Mouse (Mus musculus) gastrocnemius, postnatal 14 days (tissue): ENCODE results near the gene Olfr544. TPM values are rescaled to one million over a fixed set of nuclear protein-coding genes. Genes with fewer than 3 reads are reported as not detected.

ENCODE experiments used
- DNase-seq: peaks from one replicate; pipeline ENCODE4 v3.0.0; 2021; ENCODE audit warnings: mixed read lengths
- intact Hi-C: fragments of 180-260 bp; cut with DNase I; formaldehyde crosslinking; loops from one replicate; pipeline ENCODE4 v1.15.1; 2025; ENCODE audit warnings: low total_unique reads
- total RNA-seq, 2 experiments: library from RNA; stranded (reverse); gene quantifications; 2 replicates each; pipeline ENCODE4 v1.2.3; 2021

Olfr544 gene
- total RNA-seq, 2 experiments from 2014 or later, result not detected

DNA sequence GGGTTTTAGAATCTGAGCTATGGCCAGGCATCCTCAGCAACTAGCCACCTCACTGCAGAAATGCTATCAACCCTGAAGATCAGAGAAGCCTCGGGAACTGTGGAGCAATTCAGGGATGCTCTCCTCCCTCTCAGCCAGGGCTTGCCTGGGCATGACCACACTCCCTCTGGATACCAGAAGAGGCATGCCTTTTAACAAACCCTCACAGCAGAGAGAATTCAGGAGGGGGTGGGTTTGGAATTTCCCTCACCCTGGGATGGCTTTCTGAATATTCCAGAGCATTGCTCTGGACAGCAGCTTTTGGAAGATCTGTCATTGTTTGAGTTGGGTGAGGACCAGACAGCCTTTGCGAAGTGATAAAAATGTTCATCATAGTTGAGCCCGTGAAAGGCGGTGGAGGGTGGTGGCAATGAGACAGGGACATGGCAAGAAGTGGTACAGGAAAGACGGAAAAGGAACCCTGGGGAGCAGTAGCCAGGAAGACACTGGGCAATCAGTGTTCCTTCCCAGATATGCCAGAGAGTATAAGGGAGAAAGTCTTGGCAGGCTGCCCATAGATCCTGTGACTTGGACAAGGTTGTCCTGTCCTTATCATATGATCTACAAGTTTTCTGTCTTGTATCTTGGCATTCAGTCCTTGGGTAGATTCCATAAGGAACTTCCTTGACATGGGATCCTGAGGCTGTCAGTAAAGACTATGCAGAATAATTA lies 8.6 kb downstream of the Olfr544 start:
- no peak for DNase-seq
- intact Hi-C loops, result no loop called here

DNA sequence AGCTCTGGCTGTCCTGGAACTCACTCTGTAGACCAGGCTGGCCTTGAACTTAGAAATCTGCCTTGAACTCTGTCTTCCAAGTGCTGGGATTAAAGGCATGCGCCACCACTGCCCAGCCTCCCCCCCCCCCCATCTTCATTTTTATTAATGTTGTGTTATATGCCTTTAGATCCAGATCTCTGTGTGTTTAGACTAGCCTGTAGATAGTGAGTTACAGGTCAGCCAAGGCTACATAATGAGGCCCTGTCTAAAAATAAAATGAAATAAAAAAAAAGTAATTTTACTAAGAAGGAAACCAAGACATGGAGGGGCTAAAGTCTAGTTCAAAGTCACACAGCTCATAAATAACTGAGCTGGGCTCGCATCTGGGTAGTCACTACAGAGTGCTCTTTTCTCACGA lies 9.2 kb downstream of the Olfr544 start:
- intact Hi-C loops, result no loop called here
- no peak for DNase-seq

GRCm38 (mm10) chr7:102478425-102478824 lies 9.7 kb downstream of the Olfr544 start:
- DNase-seq, result no peak
- intact Hi-C loops, result no loop called here

DNA sequence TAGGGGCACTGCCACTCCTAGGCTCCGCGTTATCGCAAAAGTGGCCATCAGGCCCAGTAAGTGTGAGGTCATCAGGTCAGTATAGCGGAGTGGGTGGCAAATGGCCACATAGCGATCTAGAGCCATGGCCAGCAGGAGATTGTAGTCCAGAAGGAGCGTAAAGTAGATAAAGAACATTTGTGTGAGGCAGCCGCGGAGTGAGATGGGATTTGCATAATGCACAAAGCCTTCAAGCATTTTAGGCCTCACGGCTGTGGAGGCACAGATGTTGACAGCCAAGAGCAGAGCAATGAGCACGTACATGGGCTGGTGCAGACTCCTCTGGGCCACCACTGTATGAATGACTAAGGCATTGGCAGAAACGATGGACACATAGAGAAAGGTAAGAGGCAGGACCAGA lies 10.7 kb downstream of the Olfr544 start:
- no peak for DNase-seq
- intact Hi-C loops, result no loop called here

DNA sequence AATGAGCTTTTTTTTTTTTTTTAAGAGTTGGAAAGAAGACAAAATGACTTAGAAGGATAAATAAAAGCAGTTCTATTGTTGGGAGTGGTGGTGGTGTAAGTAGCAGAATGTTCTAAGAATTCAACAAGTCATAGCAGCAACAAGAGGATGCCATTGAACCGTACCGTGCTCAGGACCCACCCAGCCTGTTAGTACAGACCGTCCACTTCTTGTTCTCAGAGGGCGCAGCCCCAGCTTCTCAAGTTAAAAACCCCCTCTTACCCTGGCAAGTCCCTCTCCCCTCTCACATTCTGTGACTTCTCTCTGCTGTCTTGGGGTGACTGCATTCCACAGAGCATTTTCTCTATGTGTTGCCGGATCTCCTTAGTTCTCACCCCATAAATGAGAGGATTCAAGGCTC lies 11.5 kb downstream of the Olfr544 start:
- intact Hi-C loops, result no loop called here
- no peak for DNase-seq

DNA sequence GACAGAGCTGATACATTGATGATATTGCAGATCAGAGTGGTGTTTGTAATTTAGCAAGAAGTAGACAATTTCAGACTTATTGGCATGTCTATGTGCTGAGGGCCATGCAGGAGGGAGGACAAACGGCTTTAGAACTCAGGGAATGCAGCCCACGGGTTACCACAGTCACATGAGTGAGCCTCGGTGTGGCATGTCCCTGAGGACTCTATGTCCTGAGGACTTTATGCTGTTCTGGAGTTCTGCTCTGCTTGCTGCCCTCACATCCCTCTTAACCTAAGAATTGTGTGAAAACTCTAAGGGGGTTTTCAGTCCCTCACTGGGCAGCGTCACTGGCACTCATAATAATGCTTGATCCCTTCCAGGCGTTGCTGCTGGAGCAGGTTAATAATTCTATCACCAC lies 15.4 kb downstream of the Olfr544 start:
- no peak for DNase-seq
- intact Hi-C loops, result no loop called here

DNA sequence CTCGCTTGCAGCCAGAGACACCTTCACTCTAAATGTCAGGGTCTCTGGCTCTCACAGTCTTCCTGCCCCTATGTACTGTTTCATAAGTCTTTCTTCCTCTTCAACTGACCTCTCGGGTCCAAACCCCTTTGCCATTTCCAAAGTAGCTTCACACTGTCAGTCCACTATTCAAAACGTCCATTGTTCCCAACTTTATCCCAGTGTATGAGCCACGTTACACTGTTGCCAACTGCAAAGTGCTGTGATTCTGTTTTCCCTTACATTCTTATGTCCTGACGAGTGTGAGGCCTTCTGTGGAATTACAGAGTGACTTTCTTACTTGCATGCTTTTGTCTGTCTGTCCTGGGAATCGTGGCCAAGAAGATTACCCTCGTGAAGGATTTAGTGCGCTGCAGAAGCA lies 20.5 kb downstream of the Olfr544 start:
- intact Hi-C loops, result no loop called here
- DNase-seq, result no peak

DNA sequence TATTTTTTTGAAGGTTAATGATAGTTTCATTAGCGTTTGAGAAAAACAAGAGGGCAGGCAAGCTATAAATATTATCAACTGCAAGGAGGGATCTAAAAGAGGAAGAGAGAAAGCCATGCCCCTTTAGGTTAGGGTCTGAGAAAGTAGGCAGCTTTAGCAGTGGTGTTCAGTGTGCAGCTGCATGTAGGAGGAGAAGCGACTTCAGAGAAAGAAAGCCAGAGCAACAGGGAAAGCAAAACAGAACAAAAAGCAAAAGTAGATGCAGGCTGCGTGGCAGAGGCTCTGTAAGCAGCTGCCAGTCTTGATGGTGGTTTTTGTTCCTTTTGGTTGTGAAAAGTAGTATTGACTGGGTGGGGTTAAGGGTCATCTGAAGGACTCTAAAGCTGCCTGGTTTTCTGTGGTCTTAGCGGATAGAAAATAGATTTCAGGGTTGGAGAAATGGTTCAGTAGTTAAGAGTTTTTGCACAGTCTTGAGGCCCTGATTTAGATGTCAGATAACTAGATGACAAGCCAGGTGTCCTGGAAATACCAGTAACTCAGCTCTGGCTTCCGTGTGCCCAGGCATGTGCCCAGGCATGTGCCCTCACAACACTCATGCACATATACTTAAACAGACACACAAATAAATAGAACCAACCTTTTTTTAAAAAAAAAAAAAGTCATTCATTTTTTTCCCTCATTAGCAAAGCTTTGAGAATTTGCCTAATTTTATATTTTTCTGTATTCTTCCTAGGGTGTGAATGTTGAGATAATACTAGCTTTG lies 29.3 kb downstream of the Olfr544 start:
- no peak for DNase-seq
- intact Hi-C loops, result no loop called here

- no peak for DNase-seq
Measured at GRCm38 (mm10) chr7:102446438-102446837, 41.7 kb downstream of the Olfr544 start.

GRCm38 (mm10) chr7:102444301-102444700 lies 43.8 kb downstream of the Olfr544 start:
- intact Hi-C loops, result no loop called here
- no peak for DNase-seq

More at GRCm38 (mm10) chr7:102446438-102446837, 41.7 kb downstream of the Olfr544 start:
- intact Hi-C loops, result no loop called here

GRCm38 (mm10) chr7:102442432-102442831 lies 45.7 kb downstream of the Olfr544 start:
- intact Hi-C loops, result no loop called here
- no peak for DNase-seq

DNA sequence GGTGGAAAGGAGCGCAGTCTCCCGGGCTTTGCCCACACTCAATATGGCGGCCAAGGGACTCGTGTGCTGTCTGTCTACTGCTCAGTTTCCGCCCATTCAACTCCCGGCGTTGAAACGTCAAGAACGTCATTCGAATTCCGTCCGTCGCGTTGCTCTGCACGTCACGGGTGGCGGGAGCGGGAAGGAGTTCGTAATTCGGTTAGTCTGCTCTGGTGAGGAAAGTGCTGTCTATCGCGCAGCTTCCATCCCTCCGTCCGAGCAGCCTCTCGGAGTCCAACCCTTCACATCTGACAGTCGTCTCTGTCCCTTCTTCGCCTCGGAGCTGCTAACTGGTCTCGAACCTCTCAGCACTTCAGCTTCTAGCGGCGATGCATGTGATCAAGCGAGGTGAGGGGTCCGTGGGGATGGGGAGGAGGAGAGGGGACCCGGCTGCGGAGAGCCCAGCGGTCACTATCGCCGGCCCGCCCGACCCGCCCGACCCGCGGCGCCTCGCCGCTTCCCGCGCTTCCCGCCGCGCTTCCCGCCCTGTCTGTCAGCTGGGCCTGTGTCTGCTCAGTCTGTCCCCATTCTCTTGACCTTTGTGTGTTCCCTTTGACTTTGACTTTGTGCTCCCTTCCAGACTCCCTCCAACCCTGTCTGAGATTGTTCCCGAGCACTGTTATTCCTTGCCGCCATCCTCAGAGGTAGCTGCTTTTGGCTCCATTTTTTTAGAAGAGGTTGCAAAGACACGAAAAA lies 46.3 kb downstream of the Olfr544 start, which contains the start of gene Rrm1:
Gene Rrm1, plus strand, starts transcription at position 39 of the 735 bp plus-strand sequence.
- peak; percentile 92 for DNase-seq
- intact Hi-C loops, result no loop called here

GRCm38 (mm10) chr7:102440822-102441656 lies 47.1 kb downstream of the Olfr544 start:
- DNase-seq, result no peak
- intact Hi-C loops, result no loop called here

- intact Hi-C loops, result no loop called here
- no peak for DNase-seq
Measured at GRCm38 (mm10) chr7:102434344-102434743, 53.8 kb downstream of the Olfr544 start.

Other genes with a start within 250 kb of the Olfr544 start
- gene Rhog, start 232.3 kb downstream of the Olfr544 start, total RNA-seq, result 10 to 100 TPM; 21.9 to 22.6 TPM
- gene Stim1, start 220.5 kb downstream of the Olfr544 start, total RNA-seq, result 100 to 1,000 TPM; 198 to 210 TPM
- gene Rrm1, start 46.6 kb downstream of the Olfr544 start, total RNA-seq, result 10 to 100 TPM; 14.7 to 17.0 TPM
- gene Olfr543, start 6.6 kb downstream of the Olfr544 start, total RNA-seq, result not detected
- not detected for gene Olfr545, start 11.3 kb upstream of the Olfr544 start, total RNA-seq
- not detected for gene Olfr547, start 46.4 kb upstream of the Olfr544 start, total RNA-seq
- gene Olfr548-ps1, start 52.6 kb upstream of the Olfr544 start, total RNA-seq, result not detected
- not detected for gene Olfr549, start 61.6 kb upstream of the Olfr544 start, total RNA-seq
- gene Trim21, start 77.2 kb upstream of the Olfr544 start, total RNA-seq, result 1 to 10 TPM; 3.5 to 3.7 TPM
- gene Olfr550, start 83.1 kb upstream of the Olfr544 start, total RNA-seq, result under 1 TPM; 0.14 to 0.22 TPM
- gene Olfr551, start 103.6 kb upstream of the Olfr544 start, total RNA-seq, result not detected
- under 1 TPM in 1 of 2 experiments, not detected in 1; 0.16 TPM for gene Olfr552, start 109.5 kb upstream of the Olfr544 start, total RNA-seq
- gene Olfr553, start 129.9 kb upstream of the Olfr544 start, total RNA-seq, result not detected
- gene Olfr554, start 150.1 kb upstream of the Olfr544 start, total RNA-seq, result not detected
- gene Olfr555, start 170.5 kb upstream of the Olfr544 start, total RNA-seq, result not detected
- not detected for gene Olfr556, start 176.6 kb upstream of the Olfr544 start, total RNA-seq
- gene Trim68, start 199.0 kb upstream of the Olfr544 start, total RNA-seq, result 1 to 10 TPM; 4.0 to 4.2 TPM
- gene Olfr557, start 207.6 kb upstream of the Olfr544 start, total RNA-seq, result not detected
- 1 to 10 TPM; 2.5 to 2.6 TPM for gene Olfr558, start 213.9 kb upstream of the Olfr544 start, total RNA-seq
- gene Olfr33, start 230.8 kb upstream of the Olfr544 start, total RNA-seq, result not detected
- gene Olfr559, start 239.2 kb upstream of the Olfr544 start, total RNA-seq, result not detected